21 mouse cellular contexts compared by ENCODE assay signal in the genomic region with DNA sequence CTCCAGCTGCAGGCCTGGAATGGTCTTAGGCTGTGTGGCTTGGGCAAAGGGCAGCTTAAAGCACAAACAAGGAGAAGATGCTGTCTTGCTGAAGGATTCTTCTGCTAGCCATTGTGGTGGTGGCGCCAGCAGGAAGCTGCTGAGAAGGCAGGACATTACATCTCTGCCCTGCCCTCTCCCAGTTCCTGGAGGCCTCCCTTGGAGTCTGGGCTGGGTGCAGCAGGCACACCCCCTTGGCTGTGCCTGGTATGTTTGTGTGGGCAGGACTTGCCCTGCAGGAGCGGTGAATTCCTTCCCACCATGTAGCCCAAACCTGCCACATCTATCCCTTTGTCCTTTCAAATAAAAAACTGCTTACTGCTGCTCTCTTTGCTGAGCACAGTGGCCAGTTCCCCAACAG. TPM values are rescaled to one million over a fixed set of nuclear protein-coding genes. Genes with fewer than 3 reads are reported as not detected.
DNase-seq lines count a peak whose midpoint lies in the region; ATAC-seq and TF ChIP-seq lines count a peak whose summit lies in the region.
"Had no signal": no experiment of that assay in that cellular context is flagged by ENCODE, and none has a peak within 500 bp of the region (broad histone marks: within the 10 kb centered on the region; RNA-seq: fewer than 3 reads in every experiment).

No protein-coding gene starts in this region.

- DNase-seq in kidney, adult 2 months = peak; percentile 13
- no peak for DNase-seq in kidney, adult 8-10 months
- DNase-seq in NIH3T3 (ENCODE audit: low read depth) = peak; percentile 7
- peak; percentile 55 for DNase-seq in lung, postnatal 0 days (ENCODE audit: low spot score)
- DNase-seq in cerebellum, postnatal 36 days = no peak
- DNase-seq in thymus, postnatal 0 days (ENCODE audit: low spot score) = no peak
- no peak for DNase-seq in gastrocnemius, adult 8-10 months (ENCODE audit: low spot score in 2 of 2)
- DNase-seq: cerebellum, adult 9-11 months; heart, postnatal 4 days; lung, embryonic 14.5 days; right cerebral cortex, postnatal 25 days had no signal

- 0 out of 2 replicates have a peak, but pooled peaks cover 3% of the 10 kb centered on the region for H3K4me1 ChIP-seq in kidney, adult 2 months (ENCODE audit: control insufficient read depth, insufficient read depth, low read length)
- H3K4me1 ChIP-seq in lung, postnatal 0 days (ENCODE audit: insufficient read depth, low read depth, low read length) = no peaks in the 10 kb centered on the region; the same call in 1 of the 2 replicates
- H3K4me1 ChIP-seq in small intestine, adult 2 months (ENCODE audit: control insufficient read depth, insufficient read depth, insufficient read length, low read length) = peaks cover 35% of the 10 kb centered on the region

- H3K36me3 ChIP-seq in kidney, adult 2 months (ENCODE audit: control insufficient read depth, insufficient read depth, low read length) = no peaks in the 10 kb centered on the region
- H3K36me3 ChIP-seq in lung, postnatal 0 days (ENCODE audit: insufficient read depth, low read length) = no peaks in the 10 kb centered on the region
- H3K36me3 ChIP-seq in small intestine, adult 2 months (ENCODE audit: control insufficient read depth, insufficient read depth, low read length) = peaks cover 17% of the 10 kb centered on the region

- no peak overlapping the region for H3K4me3 ChIP-seq in kidney, adult 2 months (ENCODE audit: insufficient read depth, low read depth, low read length)
- H3K4me3 ChIP-seq in lung, postnatal 0 days (ENCODE audit: low read depth, low read length) = no peak overlapping the region
- H3K4me3 ChIP-seq in small intestine, adult 2 months (ENCODE audit: low read depth, low read length) = no peak overlapping the region
- H3K4me3 ChIP-seq: heart, embryonic 13.5 days; limb, embryonic 12.5 days; neural tube, embryonic 13.5 days had no signal

- peak; percentile 66 for ATAC-seq in lung, postnatal 0 days
- ATAC-seq: inflammation-experienced regulatory T-cells, adult 6 months; midbrain, embryonic 16.5 days had no signal

- no peak overlapping the region for H3K4me2 ChIP-seq in lung, postnatal 0 days (replicated peaks; ENCODE audit: low read depth, low read length)
- H3K4me2 ChIP-seq: heart, embryonic 13.5 days; limb, embryonic 12.5 days; lung, embryonic 14.5 days; neural tube, embryonic 13.5 days had no signal

- no peak for TF ChIP-seq EP300 in lung, postnatal 0 days (IDR thresholded peaks at IDR 0.05)

- no peak for TF ChIP-seq CTCF in kidney, adult 2 months (conservative IDR thresholded peaks at IDR 0.05; ENCODE audit: insufficient read depth, insufficient read length, low read depth, low read length)
- TF ChIP-seq CTCF in lung, postnatal 0 days (IDR thresholded peaks at IDR 0.05) = peak; percentile 16
- TF ChIP-seq CTCF in small intestine, adult 2 months (IDR thresholded peaks at IDR 0.05; ENCODE audit: extremely low read depth, insufficient read length, insufficient replicate concordance, low read depth, low read length) = no peak

- no peak overlapping the region for H3K9ac ChIP-seq in lung, postnatal 0 days (replicated peaks; ENCODE audit: low read depth)
- H3K9ac ChIP-seq: heart, embryonic 13.5 days; limb, embryonic 12.5 days; lung, embryonic 14.5 days; neural tube, embryonic 13.5 days had no signal

- WGBS in kidney, adult 2 months = 58% methylated on average over 2 of the region's 2 CpGs
- WGBS in lung, postnatal 0 days = 43% methylated on average over 2 of the region's 2 CpGs
- whole genome bisulfite sequencing in small intestine, adult 2 months = 32% methylated on average over 2 of the region's 2 CpGs

- H3K27me3 ChIP-seq in kidney, adult 2 months (replicated peaks; ENCODE audit: control insufficient read depth, insufficient read depth, low read length) = no peaks in the 10 kb centered on the region
- no peaks in the 10 kb centered on the region for H3K27me3 ChIP-seq in lung, postnatal 0 days (replicated peaks; ENCODE audit: insufficient read depth, low read length)
- H3K27me3 ChIP-seq in small intestine, adult 2 months (ENCODE audit: control insufficient read depth, insufficient read depth, low read length) = no peaks in the 10 kb centered on the region
- H3K27me3 ChIP-seq: limb, embryonic 12.5 days; neural tube, embryonic 13.5 days had no signal

- no peak for TF ChIP-seq POLR2A in kidney, adult 2 months (IDR thresholded peaks at IDR 0.05; ENCODE audit: low read depth, low read length)
- no peak for TF ChIP-seq POLR2A in small intestine, adult 2 months (IDR thresholded peaks at IDR 0.05; ENCODE audit: low read depth, low read length)

- H3K27ac ChIP-seq in kidney, adult 2 months (ENCODE audit: insufficient read depth, low read depth, low read length) = no peak overlapping the region
- peak overlapping the region; percentile 1; the same call in 1 of the 2 replicates for H3K27ac ChIP-seq in lung, postnatal 0 days (ENCODE audit: low read length)
- peak overlapping the region; percentile 6; the same call in 1 of the 2 replicates for H3K27ac ChIP-seq in small intestine, adult 2 months (ENCODE audit: insufficient read depth, low read depth, low read length)
- H3K27ac ChIP-seq: heart, embryonic 13.5 days; kidney, postnatal 0 days; limb, embryonic 12.5 days; neural tube, embryonic 13.5 days had no signal

- H3K9me3 ChIP-seq in lung, postnatal 0 days (ENCODE audit: low read length) = no peaks in the 10 kb centered on the region
- H3K9me3 ChIP-seq: heart, embryonic 13.5 days; limb, embryonic 12.5 days; neural tube, embryonic 13.5 days had no signal

RNA-seq across cellular contexts. Expression of a gene that starts 35.5 kb away (rescaled TPM):
- 0.10 and 0.44 TPM in 2 replicates for polyA plus RNA-seq in kidney, adult 2 months (2012; rRNA removed)
- polyA plus RNA-seq in lung, postnatal 0 days (2015; fragmentation: Nextera tagmentation; extraction: Ambion mirVana) = 0.18 TPM in 1 of 2 replicates, not detected in the other
- polyA plus RNA-seq in small intestine, adult 2 months (2012; rRNA removed) = 1.1 and 2.2 TPM in 2 replicates
- 0.05 and 0.46 TPM in 2 replicates for polyA plus RNA-seq in thymus, postnatal 0 days (2015; fragmentation: Nextera tagmentation; extraction: Ambion mirVana)
- total RNA-seq in gastrocnemius, adult 8-10 months (2022) = not detected
- total RNA-seq: adrenal gland, adult 18-20 months; heart, postnatal 4 days; megakaryocyte-erythroid progenitor cell, adult 5-6 weeks had no signal
- polyA plus RNA-seq: embryonic facial prominence, embryonic 14.5 days; heart, embryonic 13.5 days; inflammation-experienced regulatory T-cells, adult 6 months; kidney, postnatal 0 days; lung, embryonic 14.5 days; midbrain, embryonic 16.5 days; neural tube, embryonic 13.5 days had no signal

RNA-seq across cellular contexts. Expression of a gene that starts 45.9 kb away (rescaled TPM):
- polyA plus RNA-seq in kidney, adult 2 months (2012; rRNA removed) = 1.3 and 4.2 TPM in 2 replicates
- polyA plus RNA-seq in lung, postnatal 0 days (2015; fragmentation: Nextera tagmentation; extraction: Ambion mirVana) = 0.85 and 0.87 TPM in 2 replicates
- polyA plus RNA-seq in small intestine, adult 2 months (2012; rRNA removed) = 12.4 and 28.6 TPM in 2 replicates
- polyA plus RNA-seq in thymus, postnatal 0 days (2015; fragmentation: Nextera tagmentation; extraction: Ambion mirVana) = 14.8 and 20.3 TPM in 2 replicates
- under 1 TPM; 0.31 to 0.70 (median 0.34) TPM for total RNA-seq in gastrocnemius, adult 8-10 months (2022)

RNA-seq across cellular contexts. Expression of a gene that starts 57.0 kb away (rescaled TPM):
- 10.5 and 13.5 TPM in 2 replicates for polyA plus RNA-seq in kidney, adult 2 months (2012; rRNA removed)
- 8.6 and 10.6 TPM in 2 replicates for polyA plus RNA-seq in lung, postnatal 0 days (2015; fragmentation: Nextera tagmentation; extraction: Ambion mirVana)
- polyA plus RNA-seq in small intestine, adult 2 months (2012; rRNA removed) = 35.2 and 55.9 TPM in 2 replicates
- polyA plus RNA-seq in thymus, postnatal 0 days (2015; fragmentation: Nextera tagmentation; extraction: Ambion mirVana) = 5.0 and 5.9 TPM in 2 replicates
- not detected for total RNA-seq in gastrocnemius, adult 8-10 months (2022)
- total RNA-seq: heart, postnatal 4 days; megakaryocyte-erythroid progenitor cell, adult 5-6 weeks had no signal

Comparison
In these comparisons a context has a peak if more than half of its experiments do, and no peak if none do; other contexts are left out.
1. DNase-seq: peak in kidney, adult 2 months (single experiment), NIH3T3 (single experiment) and lung, postnatal 0 days (single experiment); none in kidney, adult 8-10 months (0 of 2), cerebellum, postnatal 36 days (0 of 2), thymus, postnatal 0 days (single experiment) and gastrocnemius, adult 8-10 months (0 of 2).